Mouse (Mus musculus) forebrain, embryonic 13.5 days (tissue): ENCODE data around the gene Reg4. TPM values are rescaled to one million over a fixed set of nuclear protein-coding genes. Genes with fewer than 3 reads are reported as not detected.

Source experiments
- ATAC-seq: fragments of 200-750 bp; cut with Nextera tagmentation; 2 replicates; pipeline ENCODE4 v1.8.0; 2017
- H3K27ac ChIP-seq: fragments of 300-500 bp; sonication (generic); 2 replicates; pipeline ENCODE4 v1.5.1; 2015; ENCODE audit warnings: inconsistent platforms, mild to moderate bottlenecking, moderate library complexity
- H3K27me3 ChIP-seq: fragments of 300-500 bp; sonication (generic); 2 replicates; pipeline ENCODE4 v1.6.1; 2015; ENCODE audit warnings: mild to moderate bottlenecking, inconsistent platforms
- H3K36me3 ChIP-seq: fragments of 300-500 bp; sonication (generic); 2 replicates; pipeline ENCODE4 v1.6.1; 2015; ENCODE audit warnings: mild to moderate bottlenecking, inconsistent platforms; ENCODE audit not compliant: poor library complexity, severe bottlenecking
- H3K4me1 ChIP-seq: fragments of 300-500 bp; sonication (generic); 2 replicates; pipeline ENCODE4 v1.6.1; 2015; ENCODE audit warnings: inconsistent platforms
- H3K4me2 ChIP-seq: fragments of 300-500 bp; sonication (generic); 2 replicates; pipeline ENCODE4 v1.6.1; 2015; ENCODE audit warnings: inconsistent platforms, mild to moderate bottlenecking, moderate library complexity
- H3K4me3 ChIP-seq: fragments of 300-500 bp; sonication (generic); 2 replicates; pipeline ENCODE4 v1.5.1; 2015; ENCODE audit warnings: mild to moderate bottlenecking, inconsistent platforms
- H3K9ac ChIP-seq: fragments of 300-500 bp; sonication (generic); 2 replicates; pipeline ENCODE4 v1.6.1; 2015; ENCODE audit warnings: mild to moderate bottlenecking, inconsistent platforms
- H3K9me3 ChIP-seq: fragments of 300-500 bp; sonication (generic); replicated peaks from 2 replicates; pipeline ENCODE4 v1.6.1; 2016; ENCODE audit warnings: inconsistent platforms
- WGBS: fragments of 180-500 bp; shearing (Covaris S2); methylation state at CpG from one replicate; pipeline ENCODE4 v1.1.7; 2015; 5-methylcytosine and 5-hydroxymethylcytosine counted together
- polyA plus RNA-seq: library from polyadenylated mRNA; unstranded; fragments of >200 nt; fragmentation: Nextera tagmentation; extraction: Ambion mirVana; gene quantifications from 2 replicates; pipeline ENCODE4 v1.2.1, GENCODE M21; 2015

Gene Reg4
- polyA plus RNA-seq, 1 experiment from 2014 or later: not detected

- Histone ChIP-seq H3K4me3 (no peak overlapping the region), H3K36me3 (no peaks in the 10 kb centered on the region), H3K4me2 (no peak overlapping the region), H3K27ac (no peak overlapping the region), H3K4me1 (peaks cover 6% of the 10 kb centered on the region; the same call in 1 of the 2 replicates), H3K9me3 (no peaks in the 10 kb centered on the region), H3K27me3 (no peaks in the 10 kb centered on the region), H3K9ac (no peak overlapping the region)
- ATAC-seq: no peak
- WGBS: 84% methylated on average over 3 of the region's 3 CpGs
Observed at GRCm38 (mm10) chr3:98242051-98242450, 20.1 kb downstream of the Reg4 start.

DNA sequence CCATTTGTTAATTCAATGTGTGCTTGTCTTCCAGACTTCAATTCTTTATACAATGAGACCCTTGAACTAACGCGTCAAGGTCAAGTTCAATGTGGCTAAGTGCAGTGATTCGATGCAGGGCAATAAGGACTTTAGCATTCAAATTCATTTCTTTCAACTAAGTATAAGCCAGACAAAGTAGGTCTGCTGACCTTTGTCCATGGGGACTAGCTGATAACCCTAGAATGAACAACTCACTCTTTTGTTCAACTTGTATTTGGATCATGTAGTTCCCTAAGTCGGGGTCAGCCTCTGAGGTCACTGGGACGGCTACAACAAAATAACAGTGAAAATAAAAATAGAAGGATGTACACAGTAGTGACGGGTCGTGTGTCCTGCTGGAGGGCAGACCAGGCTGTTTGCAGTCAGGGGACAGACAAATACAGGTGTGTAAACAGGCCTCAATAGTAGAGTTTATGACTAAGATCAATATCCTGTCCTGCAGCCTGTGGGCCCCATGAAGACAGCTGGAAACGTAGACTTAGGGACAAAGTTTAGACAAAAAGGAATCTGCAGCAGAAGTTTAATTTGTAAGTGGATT lies 20.6 kb downstream of the Reg4 start:
- H3K4me1 ChIP-seq: peaks cover 6% of the 10 kb centered on the region; the same call in 1 of the 2 replicates
- H3K27me3 ChIP-seq: no peaks in the 10 kb centered on the region
- H3K36me3 ChIP-seq: no peaks in the 10 kb centered on the region
- H3K4me2 ChIP-seq: no peak overlapping the region
- H3K4me3 ChIP-seq: no peak overlapping the region
- no peak overlapping the region for H3K27ac ChIP-seq
- H3K9ac ChIP-seq: no peak overlapping the region
- WGBS: 76% methylated on average over 8 of the region's 8 CpGs
- H3K9me3 ChIP-seq: no peaks in the 10 kb centered on the region
- no peak for ATAC-seq

- H3K27me3 ChIP-seq: no peaks in the 10 kb centered on the region
- no peak for ATAC-seq
- peaks cover 6% of the 10 kb centered on the region; the same call in 1 of the 2 replicates for H3K4me1 ChIP-seq
- WGBS: 13% methylated on average over 8 of the region's 8 CpGs
- H3K27ac ChIP-seq: no peak overlapping the region
- no peaks in the 10 kb centered on the region for H3K36me3 ChIP-seq
- no peaks in the 10 kb centered on the region for H3K9me3 ChIP-seq
- no peak overlapping the region for H3K9ac ChIP-seq
- no peak overlapping the region for H3K4me2 ChIP-seq
- H3K4me3 ChIP-seq: no peak overlapping the region
Observed at GRCm38 (mm10) chr3:98245892-98246291, 23.9 kb downstream of the Reg4 start.

- Histone ChIP-seq H3K4me3 (no peak overlapping the region), H3K36me3 (no peaks in the 10 kb centered on the region), H3K9me3 (no peaks in the 10 kb centered on the region), H3K27me3 (no peaks in the 10 kb centered on the region), H3K4me2 (no peak overlapping the region), H3K9ac (no peak overlapping the region), H3K27ac (no peak overlapping the region), H3K4me1 (peaks cover 6% of the 10 kb centered on the region; the same call in 1 of the 2 replicates)
- 37% methylated on average over 7 of the region's 7 CpGs for WGBS
- no peak for ATAC-seq
Observed at GRCm38 (mm10) chr3:98246985-98247751, 25.2 kb downstream of the Reg4 start.

DNA sequence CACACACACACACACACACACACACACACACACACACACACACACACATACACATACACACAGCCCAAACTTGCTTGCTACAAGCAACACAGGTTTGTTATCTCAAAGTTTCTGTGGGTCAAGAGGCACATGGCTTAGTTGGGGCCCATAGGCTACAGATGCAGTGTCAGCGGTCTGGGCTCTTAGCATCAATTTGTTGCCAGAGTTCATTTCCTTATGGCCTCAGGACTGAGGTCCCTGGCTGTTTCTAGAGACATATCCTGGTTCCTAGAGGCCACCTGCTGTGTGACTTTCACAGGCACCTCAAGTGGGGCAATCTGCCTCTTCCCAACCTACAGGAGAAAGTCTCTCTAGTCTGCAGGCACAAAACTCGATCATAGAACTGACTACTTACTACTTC lies 27.4 kb downstream of the Reg4 start:
- Histone ChIP-seq H3K9me3 (no peaks in the 10 kb centered on the region), H3K4me3 (no peak overlapping the region), H3K27ac (no peak overlapping the region), H3K4me2 (no peak overlapping the region), H3K36me3 (no peaks in the 10 kb centered on the region), H3K4me1 (peaks cover 6% of the 10 kb centered on the region; the same call in 1 of the 2 replicates), H3K27me3 (no peaks in the 10 kb centered on the region), H3K9ac (no peak overlapping the region)
- 94% methylated on average over 2 of the region's 2 CpGs for WGBS
- ATAC-seq: no peak

DNA sequence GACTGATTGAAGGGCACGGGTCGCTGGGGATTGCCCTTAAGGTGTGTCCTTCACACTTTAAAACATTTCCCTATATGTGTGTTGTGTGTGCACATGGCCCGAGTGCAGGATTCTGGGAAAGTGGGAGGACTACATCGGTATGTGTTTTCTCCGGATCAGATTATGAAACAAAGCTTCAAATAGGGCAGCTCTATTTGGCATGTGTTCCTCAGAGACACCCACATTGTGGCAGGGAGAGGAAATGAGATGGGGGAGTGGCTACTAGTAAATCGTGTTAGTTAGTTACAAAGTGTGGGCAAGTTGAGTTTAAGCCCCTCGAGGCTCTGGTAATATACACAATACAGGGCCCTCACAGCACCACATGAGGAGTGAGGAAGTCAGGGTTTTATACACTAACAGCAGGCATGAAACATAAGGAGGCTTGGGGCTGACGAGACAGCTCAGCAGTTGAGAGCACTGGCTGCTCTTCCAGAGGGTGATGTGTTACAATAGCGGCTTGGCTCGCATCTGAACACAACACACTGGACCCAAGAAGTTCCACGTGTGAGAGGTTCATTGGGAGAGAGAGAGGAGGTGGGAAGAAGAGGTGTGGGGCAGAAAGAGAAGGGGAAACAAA lies 28.0 kb downstream of the Reg4 start:
- 87% methylated on average over 11 of the region's 11 CpGs for WGBS
- H3K27me3 ChIP-seq: no peaks in the 10 kb centered on the region
- no peak overlapping the region for H3K4me2 ChIP-seq
- peaks cover 6% of the 10 kb centered on the region; the same call in 1 of the 2 replicates for H3K4me1 ChIP-seq
- no peak overlapping the region for H3K4me3 ChIP-seq
- H3K9me3 ChIP-seq: no peaks in the 10 kb centered on the region
- no peak for ATAC-seq
- H3K9ac ChIP-seq: no peak overlapping the region
- H3K27ac ChIP-seq: no peak overlapping the region
- H3K36me3 ChIP-seq: no peaks in the 10 kb centered on the region

- Histone ChIP-seq H3K4me3 (no peak overlapping the region), H3K4me1 (no peaks in the 10 kb centered on the region), H3K9me3 (no peaks in the 10 kb centered on the region), H3K4me2 (no peak overlapping the region), H3K27ac (no peak overlapping the region), H3K27me3 (no peaks in the 10 kb centered on the region), H3K9ac (no peak overlapping the region), H3K36me3 (no peaks in the 10 kb centered on the region)
- no peak for ATAC-seq
- 96% methylated on average over 2 of the region's 3 CpGs for WGBS
Observed at GRCm38 (mm10) chr3:98254059-98254458, 32.1 kb downstream of the Reg4 start.

DNA sequence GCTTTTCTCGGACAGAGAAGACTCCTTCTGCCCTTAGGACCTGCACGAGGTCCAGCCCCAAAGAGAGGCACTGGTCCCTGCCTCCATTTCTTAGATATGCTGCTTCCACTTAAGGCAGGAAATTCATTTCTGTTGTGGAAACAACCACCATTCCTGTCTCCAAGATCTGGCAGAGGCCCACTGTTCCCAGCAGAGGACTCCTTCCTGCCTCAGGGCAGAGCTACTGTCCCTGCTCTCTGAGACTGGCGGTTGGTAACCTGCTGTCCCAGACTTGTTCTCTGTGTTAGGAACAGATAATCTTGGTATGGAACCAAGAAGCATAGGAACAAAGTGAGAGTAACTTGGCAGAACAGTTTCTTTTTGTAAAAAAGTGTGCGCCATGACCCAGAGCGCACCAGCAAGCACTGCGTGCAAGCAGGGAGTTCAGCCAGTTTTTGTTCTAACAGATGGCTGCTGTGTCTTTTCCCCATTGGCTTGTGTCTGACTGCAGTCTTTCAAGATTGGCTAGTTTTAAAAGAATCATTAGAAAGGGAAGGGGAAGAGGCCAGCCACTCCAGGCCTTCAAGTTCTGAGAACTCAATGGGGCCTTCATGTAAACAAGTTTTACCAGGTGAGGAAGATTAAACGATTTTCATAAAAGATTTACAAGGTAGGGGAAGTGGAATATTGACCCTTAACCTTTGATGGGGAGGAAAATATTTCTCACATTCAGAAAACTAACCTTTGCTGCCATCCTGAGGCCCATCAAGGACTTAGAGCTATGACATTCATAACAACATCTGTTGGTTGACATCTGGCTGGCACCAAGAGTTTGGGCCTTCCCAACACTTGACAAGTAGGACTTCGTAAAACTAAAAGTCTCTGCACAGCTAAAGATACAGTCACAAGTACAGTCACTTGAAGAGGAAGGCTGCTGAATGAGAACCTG lies 33.0 kb downstream of the Reg4 start:
- H3K27ac ChIP-seq: no peak overlapping the region
- no peaks in the 10 kb centered on the region for H3K36me3 ChIP-seq
- H3K4me2 ChIP-seq: no peak overlapping the region
- H3K9me3 ChIP-seq: no peaks in the 10 kb centered on the region
- no peaks in the 10 kb centered on the region for H3K27me3 ChIP-seq
- 90% methylated on average over 8 of the region's 8 CpGs for WGBS
- H3K9ac ChIP-seq: no peak overlapping the region
- ATAC-seq: no peak
- H3K4me3 ChIP-seq: no peak overlapping the region
- no peaks in the 10 kb centered on the region for H3K4me1 ChIP-seq

- Histone ChIP-seq H3K9ac (no peak overlapping the region), H3K27ac (no peak overlapping the region), H3K9me3 (no peaks in the 10 kb centered on the region), H3K4me2 (no peak overlapping the region), H3K4me3 (no peak overlapping the region), H3K4me1 (no peaks in the 10 kb centered on the region), H3K27me3 (no peaks in the 10 kb centered on the region), H3K36me3 (no peaks in the 10 kb centered on the region)
- WGBS: 90% methylated on average over 4 of the region's 4 CpGs
- ATAC-seq: no peak
Observed at GRCm38 (mm10) chr3:98258723-98259122, 36.8 kb downstream of the Reg4 start.

DNA sequence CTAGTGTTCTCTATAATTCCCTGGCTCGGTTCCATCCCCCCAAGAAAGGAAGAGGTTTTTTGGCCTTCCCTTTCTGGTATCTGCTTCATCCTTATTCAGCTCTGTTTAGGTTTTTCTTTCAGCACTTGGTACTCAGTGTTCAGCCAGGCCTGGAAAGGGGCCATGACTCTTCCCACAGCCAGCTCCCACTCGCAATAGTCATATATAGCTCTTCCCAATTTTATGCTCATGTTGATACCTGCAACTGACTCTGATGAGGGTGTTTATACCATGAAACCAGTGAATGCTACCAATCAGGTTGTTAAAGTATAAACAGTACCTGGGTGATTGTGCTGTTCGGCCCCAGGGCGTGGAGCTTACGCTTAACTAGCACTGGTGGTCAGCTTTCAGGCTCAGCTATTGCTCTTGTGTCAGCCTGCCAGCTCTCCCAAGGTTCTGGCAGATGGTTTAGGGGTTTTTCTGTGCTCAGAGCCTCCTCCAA lies 37.4 kb downstream of the Reg4 start:
- no peak for ATAC-seq
- H3K9ac ChIP-seq: no peak overlapping the region
- H3K27me3 ChIP-seq: no peaks in the 10 kb centered on the region
- H3K36me3 ChIP-seq: no peaks in the 10 kb centered on the region
- 95% methylated on average over 5 of the region's 5 CpGs for WGBS
- no peak overlapping the region for H3K27ac ChIP-seq
- H3K9me3 ChIP-seq: no peaks in the 10 kb centered on the region
- H3K4me3 ChIP-seq: no peak overlapping the region
- H3K4me1 ChIP-seq: no peaks in the 10 kb centered on the region
- H3K4me2 ChIP-seq: no peak overlapping the region

DNA sequence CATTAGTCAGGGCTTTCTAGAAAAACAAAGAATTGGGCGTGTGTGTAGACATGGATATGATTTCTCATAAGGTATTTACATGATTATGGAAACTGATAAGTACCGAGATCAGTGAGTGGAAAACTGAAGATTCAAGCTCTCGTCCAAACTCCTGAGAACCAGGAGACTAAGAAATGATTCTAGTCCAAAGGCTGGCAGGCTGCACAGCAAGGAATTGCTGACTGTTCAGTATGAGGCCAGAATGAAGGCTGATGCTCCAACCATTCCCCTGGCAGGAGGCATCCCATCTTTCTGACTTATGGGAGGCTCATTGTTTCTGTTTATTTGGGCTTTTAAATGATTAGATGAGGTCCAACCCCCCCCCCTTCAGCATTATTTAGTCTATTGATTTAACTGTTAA lies 38.6 kb downstream of the Reg4 start:
- Histone ChIP-seq H3K4me1 (no peaks in the 10 kb centered on the region), H3K27me3 (no peaks in the 10 kb centered on the region), H3K27ac (no peak overlapping the region), H3K36me3 (no peaks in the 10 kb centered on the region), H3K4me2 (no peak overlapping the region), H3K9ac (no peak overlapping the region), H3K9me3 (no peaks in the 10 kb centered on the region), H3K4me3 (no peak overlapping the region)
- ATAC-seq: no peak
- WGBS: 87% methylated on average over 3 of the region's 3 CpGs
